Mouse (Mus musculus): ENCODE measurements around the gene Nat8f4. TPM values are rescaled to one million over a fixed set of nuclear protein-coding genes. Genes with fewer than 3 reads are reported as not detected.

Gene Nat8f4
- polyA plus RNA-seq, 1 experiment from 2014 or later = 6.0 TPM

- ATAC-seq (ENCODE audit: low FRiP score) = no peak
- H3K27ac ChIP-seq = no peak overlapping the region
- H3K27me3 ChIP-seq = no peaks in the 10 kb centered on the region
- WGBS = 68% methylated on average over 1 of the region's 1 CpGs
- H3K4me3 ChIP-seq = no peak overlapping the region
- H3K9me3 ChIP-seq (replicated peaks) = no peaks in the 10 kb centered on the region
- no peaks in the 10 kb centered on the region for H3K4me1 ChIP-seq
- no peak overlapping the region for H3K9ac ChIP-seq
- H3K36me3 ChIP-seq = no peaks in the 10 kb centered on the region
- no peak overlapping the region for H3K4me2 ChIP-seq (replicated peaks)
These were observed 48.4 kb downstream of the Nat8f4 start for GRCm38 (mm10) chr6:85856194-85856678.

- 81% methylated on average over 3 of the region's 3 CpGs for WGBS
- Histone ChIP-seq H3K27me3 (no peaks in the 10 kb centered on the region), H3K27ac (no peak overlapping the region), H3K4me2 (replicated peaks) (no peak overlapping the region), H3K36me3 (no peaks in the 10 kb centered on the region), H3K4me1 (no peaks in the 10 kb centered on the region), H3K9ac (no peak overlapping the region), H3K4me3 (no peak overlapping the region), H3K9me3 (replicated peaks) (no peaks in the 10 kb centered on the region)
- no peak for ATAC-seq (ENCODE audit: low FRiP score)
These were observed 51.2 kb downstream of the Nat8f4 start for GRCm38 (mm10) chr6:85853481-85853880.

- WGBS = 89% methylated on average over 7 of the region's 7 CpGs
- no peaks in the 10 kb centered on the region for H3K36me3 ChIP-seq
- no peak overlapping the region for H3K9ac ChIP-seq
- no peak for ATAC-seq (ENCODE audit: low FRiP score)
- H3K27me3 ChIP-seq = no peaks in the 10 kb centered on the region
- H3K27ac ChIP-seq = no peak overlapping the region
- no peaks in the 10 kb centered on the region for H3K9me3 ChIP-seq (replicated peaks)
- H3K4me1 ChIP-seq = no peaks in the 10 kb centered on the region
- no peak overlapping the region for H3K4me3 ChIP-seq
- no peak overlapping the region for H3K4me2 ChIP-seq (replicated peaks)
These were observed 53.5 kb downstream of the Nat8f4 start for GRCm38 (mm10) chr6:85851062-85851773.

GRCm38 (mm10) chr6:85849240-85849639 is 55.4 kb downstream of the Nat8f4 start:
- Histone ChIP-seq H3K27ac (no peak overlapping the region), H3K9ac (no peak overlapping the region), H3K27me3 (no peaks in the 10 kb centered on the region), H3K9me3 (replicated peaks) (no peaks in the 10 kb centered on the region), H3K4me2 (replicated peaks) (no peak overlapping the region), H3K4me3 (no peak overlapping the region), H3K36me3 (no peaks in the 10 kb centered on the region), H3K4me1 (no peaks in the 10 kb centered on the region)
- ATAC-seq (ENCODE audit: low FRiP score) = no peak
- 22% methylated on average over 2 of the region's 2 CpGs for WGBS

Other genes with a start within 250 kb of the Nat8f4 start
- not detected in 2 replicates for gene Nat8f7, start 191.7 kb downstream of the Nat8f4 start, polyA plus RNA-seq (2016; fragmentation: Nextera tagmentation; extraction: Ambion mirVana)
- 0.20 and 0.44 TPM in 2 replicates for gene Nat8f3, start 139.1 kb downstream of the Nat8f4 start, polyA plus RNA-seq (2016; fragmentation: Nextera tagmentation; extraction: Ambion mirVana)
- not detected in 2 replicates for gene Nat8f6, start 83.9 kb downstream of the Nat8f4 start, polyA plus RNA-seq (2016; fragmentation: Nextera tagmentation; extraction: Ambion mirVana)
- not detected in 2 replicates for gene Nat8f5, start 83.9 kb downstream of the Nat8f4 start, polyA plus RNA-seq (2016; fragmentation: Nextera tagmentation; extraction: Ambion mirVana)
- not detected in 2 replicates for gene Nat8, start 72.8 kb downstream of the Nat8f4 start, polyA plus RNA-seq (2016; fragmentation: Nextera tagmentation; extraction: Ambion mirVana)
- not detected in 2 replicates for gene Nat8f2, start 35.7 kb downstream of the Nat8f4 start, polyA plus RNA-seq (2016; fragmentation: Nextera tagmentation; extraction: Ambion mirVana)
- gene Tprkb, start 7.0 kb upstream of the Nat8f4 start, polyA plus RNA-seq (2016; fragmentation: Nextera tagmentation; extraction: Ambion mirVana) = 39.2 and 40.6 TPM in 2 replicates
- 9.5 and 10.7 TPM in 2 replicates for gene Nat8f1, start 10.8 kb upstream of the Nat8f4 start, polyA plus RNA-seq (2016; fragmentation: Nextera tagmentation; extraction: Ambion mirVana)
- gene Dusp11, start 56.8 kb upstream of the Nat8f4 start, polyA plus RNA-seq (2016; fragmentation: Nextera tagmentation; extraction: Ambion mirVana) = 54.4 and 60.4 TPM in 2 replicates
- gene Figla, start 111.3 kb upstream of the Nat8f4 start, polyA plus RNA-seq (2016; fragmentation: Nextera tagmentation; extraction: Ambion mirVana) = not detected in 2 replicates
- 115 and 119 TPM in 2 replicates for gene Add2, start 123.8 kb upstream of the Nat8f4 start, polyA plus RNA-seq (2016; fragmentation: Nextera tagmentation; extraction: Ambion mirVana)

All from hindbrain, embryonic 12.5 days (tissue).